Mouse (Mus musculus) adrenal gland, adult (tissue): Measurements from ENCODE around the gene Rad51b.

Source experiments
- DNase-seq, 2 experiments: peaks; one replicate each; pipeline ENCODE4 v3.0.0; 2022 to 2023; ENCODE audit warnings: low spot score in 1 of 2; ENCODE audit not compliant: inconsistent age in 2 of 2

Rad51b gene

GRCm38 (mm10) chr12:79848539-79848938 is 551.5 kb downstream of the Rad51b start:
- no peak for DNase-seq

- DNase-seq = peak; percentile 36 to 69
Observed at GRCm38 (mm10) chr12:79850021-79850420, 552.9 kb downstream of the Rad51b start.

GRCm38 (mm10) chr12:79851898-79852297 is 554.8 kb downstream of the Rad51b start:
- DNase-seq = no peak

GRCm38 (mm10) chr12:79852606-79853005 is 555.5 kb downstream of the Rad51b start:
- no peak for DNase-seq

GRCm38 (mm10) chr12:79853901-79854490 is 556.9 kb downstream of the Rad51b start:
- DNase-seq = no peak

- no peak for DNase-seq
Observed at GRCm38 (mm10) chr12:79854507-79854906, 557.4 kb downstream of the Rad51b start.

GRCm38 (mm10) chr12:79856116-79856909 is 559.2 kb downstream of the Rad51b start:
- peak; percentile 61 to 91 for DNase-seq

- DNase-seq = no peak
Observed at GRCm38 (mm10) chr12:79857704-79858103, 560.6 kb downstream of the Rad51b start.

- DNase-seq = peak in 1 of 2 experiments; percentile 55
Observed at GRCm38 (mm10) chr12:79858336-79858735, 561.3 kb downstream of the Rad51b start.

- peak; percentile 82 to 93 for DNase-seq
Observed at GRCm38 (mm10) chr12:79859354-79860247, 562.5 kb downstream of the Rad51b start.

GRCm38 (mm10) chr12:79860248-79860555 is 563.1 kb downstream of the Rad51b start:
- DNase-seq = peak; percentile 64 to 85
